Comparison of ENCODE assay signal across 16 mouse cellular contexts in the genomic region with DNA sequence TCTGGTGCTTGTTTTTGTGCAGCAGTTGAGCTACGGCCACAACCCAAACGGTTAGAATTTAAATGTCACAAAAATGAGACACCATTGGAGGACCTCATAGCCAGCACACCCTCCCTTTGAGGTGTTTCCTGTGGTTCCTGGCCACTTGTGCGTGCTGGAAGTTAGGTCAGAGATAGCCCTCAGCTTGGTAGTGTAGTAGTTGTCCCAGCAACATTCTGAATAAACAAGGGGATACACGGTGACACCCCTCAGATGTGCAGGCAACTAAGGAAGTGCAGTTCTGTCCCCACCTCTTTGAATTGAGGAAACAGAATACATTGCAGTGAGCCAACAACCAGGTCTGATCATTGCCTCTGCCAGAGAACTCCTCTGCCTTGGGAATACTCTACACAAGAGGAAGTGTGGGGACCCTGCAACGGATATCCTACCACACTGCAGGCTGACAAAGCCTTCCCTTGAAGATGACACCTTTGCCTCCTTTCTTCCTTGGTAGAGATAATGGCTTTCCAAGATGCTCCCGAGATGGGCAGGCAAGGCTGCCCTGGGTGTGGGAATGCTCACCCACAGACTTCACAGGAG. TPM values are rescaled to one million over a fixed set of nuclear protein-coding genes. Genes with fewer than 3 reads are reported as not detected.
DNase-seq lines count a peak whose midpoint lies in the region; ATAC-seq and TF ChIP-seq lines count a peak whose summit lies in the region.
"Had no signal": no experiment of that assay in that cellular context is flagged by ENCODE, and none has a peak within 500 bp of the region (broad histone marks: within the 10 kb centered on the region; RNA-seq: fewer than 3 reads in every experiment).

No protein-coding gene starts in this region.

- ATAC-seq in kidney, postnatal 0 days (replicated peaks; ENCODE audit: low FRiP score, low read depth): no peak
- ATAC-seq in stomach, embryonic 16.5 days (ENCODE audit: insufficient read depth, low FRiP score): peak; percentile 56; the same call in 1 of the 2 replicates
- no peak for ATAC-seq in midbrain, embryonic 15.5 days (replicated peaks)
- ATAC-seq: CD4-positive, CD25-positive, alpha-beta regulatory T cell, adult 4 months; forebrain, embryonic 16.5 days; liver, embryonic 12.5 days had no signal

- TF ChIP-seq CTCF in kidney, postnatal 0 days (IDR thresholded peaks at IDR 0.05; ENCODE audit: low read depth): no peak

- H3K4me1 ChIP-seq in kidney, postnatal 0 days (replicated peaks; ENCODE audit: insufficient read depth, low read length): no peaks in the 10 kb centered on the region
- no peaks in the 10 kb centered on the region for H3K4me1 ChIP-seq in stomach, embryonic 16.5 days (ENCODE audit: control insufficient read depth, insufficient read depth, low read length)
- no peaks in the 10 kb centered on the region for H3K4me1 ChIP-seq in midbrain, embryonic 15.5 days
- H3K4me1 ChIP-seq: hindbrain, embryonic 15.5 days; liver, embryonic 12.5 days had no signal

- WGBS in kidney, postnatal 0 days: 63% methylated on average over 6 of the region's 6 CpGs
- 66% methylated on average over 6 of the region's 6 CpGs for WGBS in stomach, embryonic 16.5 days
- WGBS in midbrain, embryonic 15.5 days: 75% methylated on average over 6 of the region's 6 CpGs

- intact Hi-C loops in heart, postnatal 25 days (cut with DNase I): loop anchor here (2.0 kb wide), 1 partner anchor 14 kb away; no protein-coding TSS in a partner anchor

- no peak overlapping the region for H3K4me3 ChIP-seq in kidney, postnatal 0 days (replicated peaks; ENCODE audit: low read depth, low read length)
- H3K4me3 ChIP-seq in stomach, embryonic 16.5 days (replicated peaks; ENCODE audit: low read length): no peak overlapping the region
- H3K4me3 ChIP-seq in midbrain, embryonic 15.5 days: no peak overlapping the region
- H3K4me3 ChIP-seq: hindbrain, embryonic 15.5 days; layer of hippocampus, adult 2 months; liver, embryonic 12.5 days; myocyte had no signal

- H3K27ac ChIP-seq in kidney, postnatal 0 days: no peak overlapping the region
- H3K27ac ChIP-seq in stomach, embryonic 16.5 days (ENCODE audit: low read length): peak overlapping the region; percentile 35
- H3K27ac ChIP-seq in midbrain, embryonic 15.5 days: no peak overlapping the region
- H3K27ac ChIP-seq: hindbrain, embryonic 15.5 days; layer of hippocampus, adult 2 months; liver, embryonic 12.5 days had no signal

- peak; percentile 40 for DNase-seq in kidney, postnatal 0 days (ENCODE audit: low spot score)
- DNase-seq in kidney, adult 11 months: no peak
- peak; percentile 51 to 81 for DNase-seq in heart, adult 9 months (ENCODE audit: low spot score in 2 of 2)
- peak; percentile 35 for DNase-seq in heart, postnatal 25 days (ENCODE audit: low spot score)
- no peak for DNase-seq in embryo, embryonic 11 days
- DNase-seq: cerebellum, adult 11 months; gastrocnemius, postnatal 14 days; right cerebral cortex, postnatal 4 days had no signal

- H3K27me3 ChIP-seq in kidney, postnatal 0 days (ENCODE audit: insufficient read depth, low read length): no peaks in the 10 kb centered on the region
- no peaks in the 10 kb centered on the region for H3K27me3 ChIP-seq in stomach, embryonic 16.5 days (ENCODE audit: control insufficient read depth, insufficient read depth, low read length)
- no peaks in the 10 kb centered on the region for H3K27me3 ChIP-seq in midbrain, embryonic 15.5 days (replicated peaks)
- H3K27me3 ChIP-seq: hindbrain, embryonic 15.5 days had no signal

- H3K9ac ChIP-seq in kidney, postnatal 0 days (ENCODE audit: low read depth, low read length): no peak overlapping the region
- no peak overlapping the region for H3K9ac ChIP-seq in stomach, embryonic 16.5 days (ENCODE audit: low read length)
- H3K9ac ChIP-seq in midbrain, embryonic 15.5 days: no peak overlapping the region
- H3K9ac ChIP-seq: hindbrain, embryonic 15.5 days; liver, embryonic 12.5 days had no signal

- no peak overlapping the region for H3K4me2 ChIP-seq in kidney, postnatal 0 days (ENCODE audit: low read length)
- no peak overlapping the region for H3K4me2 ChIP-seq in stomach, embryonic 16.5 days (ENCODE audit: low read depth, low read length)
- no peak overlapping the region for H3K4me2 ChIP-seq in midbrain, embryonic 15.5 days
- H3K4me2 ChIP-seq: hindbrain, embryonic 15.5 days; liver, embryonic 12.5 days had no signal

- H3K36me3 ChIP-seq in kidney, postnatal 0 days (ENCODE audit: insufficient read depth, low read length): no peaks in the 10 kb centered on the region
- no peaks in the 10 kb centered on the region for H3K36me3 ChIP-seq in stomach, embryonic 16.5 days (ENCODE audit: control insufficient read depth, insufficient read depth, low read length)
- no peaks in the 10 kb centered on the region for H3K36me3 ChIP-seq in midbrain, embryonic 15.5 days (replicated peaks)
- H3K36me3 ChIP-seq: hindbrain, embryonic 15.5 days; liver, embryonic 12.5 days had no signal

- H3K9me3 ChIP-seq in kidney, postnatal 0 days (replicated peaks; ENCODE audit: low read length): no peaks in the 10 kb centered on the region
- no peaks in the 10 kb centered on the region for H3K9me3 ChIP-seq in stomach, embryonic 16.5 days (replicated peaks; ENCODE audit: control insufficient read depth, low read length)
- H3K9me3 ChIP-seq in midbrain, embryonic 15.5 days: no peaks in the 10 kb centered on the region
- H3K9me3 ChIP-seq: hindbrain, embryonic 15.5 days; liver, embryonic 12.5 days had no signal

RNA-seq across cellular contexts. Expression of a gene that starts 7.0 kb away (rescaled TPM):
- 2.0 and 2.2 TPM in 2 replicates for polyA plus RNA-seq in kidney, postnatal 0 days (2015; fragmentation: Nextera tagmentation; extraction: Ambion mirVana)
- 1 to 10 TPM; 7.5 to 8.7 TPM for total RNA-seq in heart, postnatal 25 days (2021)
- 54.8 and 76.5 TPM in 2 replicates for polyA plus RNA-seq in stomach, embryonic 16.5 days (2015; fragmentation: Nextera tagmentation; extraction: Ambion mirVana)
- 0.98 and 1.1 TPM in 2 replicates for polyA plus RNA-seq in midbrain, embryonic 15.5 days (2015; fragmentation: Nextera tagmentation; extraction: Ambion mirVana)
- polyA plus RNA-seq: CD4-positive, CD25-positive, alpha-beta regulatory T cell, adult 4 months; liver, embryonic 12.5 days; myocyte had no signal

RNA-seq across cellular contexts. Expression of a gene that starts 52.0 kb away (rescaled TPM):
- polyA plus RNA-seq in kidney, postnatal 0 days (2015; fragmentation: Nextera tagmentation; extraction: Ambion mirVana): 41.2 and 42.4 TPM in 2 replicates
- total RNA-seq in heart, postnatal 25 days (2021): 1 to 10 TPM; 6.6 to 8.6 TPM
- 28.3 and 36.2 TPM in 2 replicates for polyA plus RNA-seq in stomach, embryonic 16.5 days (2015; fragmentation: Nextera tagmentation; extraction: Ambion mirVana)
- polyA plus RNA-seq in midbrain, embryonic 15.5 days (2015; fragmentation: Nextera tagmentation; extraction: Ambion mirVana): 16.9 and 17.7 TPM in 2 replicates

RNA-seq across cellular contexts. Expression of a gene that starts 55.6 kb away (rescaled TPM):
- polyA plus RNA-seq in kidney, postnatal 0 days (2015; fragmentation: Nextera tagmentation; extraction: Ambion mirVana): 61.4 and 66.2 TPM in 2 replicates
- 10 to 100 TPM; 57.2 to 59.9 TPM for total RNA-seq in heart, postnatal 25 days (2021)
- polyA plus RNA-seq in stomach, embryonic 16.5 days (2015; fragmentation: Nextera tagmentation; extraction: Ambion mirVana): 37.6 and 44.2 TPM in 2 replicates
- polyA plus RNA-seq in midbrain, embryonic 15.5 days (2015; fragmentation: Nextera tagmentation; extraction: Ambion mirVana): 33.5 and 35.1 TPM in 2 replicates

Comparison
In these comparisons a context has a peak if more than half of its experiments do, and no peak if none do; other contexts are left out.
1. DNase-seq: peak in kidney, postnatal 0 days (single experiment), heart, adult 9 months (2 of 2) and heart, postnatal 25 days (single experiment); none in kidney, adult 11 months (single experiment) and embryo, embryonic 11 days (single experiment).
2. RNA of a gene that starts 7.0 kb away (polyA plus RNA-seq): 54.8 to 76.5 TPM in stomach, embryonic 16.5 days; 2.0 to 2.2 TPM in kidney, postnatal 0 days and 0.98 to 1.1 TPM in midbrain, embryonic 15.5 days; every median in the first group is over 10 times any median in the second.